Mouse (Mus musculus) myocyte (in vitro differentiated cells): ENCODE measurements around the gene Glyr1.

ENCODE experiments used
- E2F4 ChIP-seq: IDR thresholded peaks from one replicate; pipeline ENCODE4 v1.6.1; 2011; ENCODE audit warnings: mild to moderate bottlenecking, control low read depth, moderate library complexity; ENCODE audit not compliant: insufficient read depth
- MAX ChIP-seq: IDR thresholded peaks from one replicate; pipeline ENCODE4 v1.6.1; 2011; ENCODE audit warnings: low read depth, mild to moderate bottlenecking, control low read depth
- MYOD1 ChIP-seq, 3 experiments: IDR thresholded peaks; one replicate each; pipeline ENCODE4 v1.6.1; 2011; ENCODE audit warnings: control low read depth in 2 of 3, low read depth in 2 of 3, mild to moderate bottlenecking in 2 of 3, moderate library complexity in 1 of 3; ENCODE audit not compliant: insufficient read length in 2 of 3, control insufficient read depth in 1 of 3
- POLR2A ChIP-seq: IDR thresholded peaks from one replicate; pipeline ENCODE4 v1.6.1; 2011; ENCODE audit warnings: low read depth, mild to moderate bottlenecking, control low read depth, moderate library complexity; ENCODE audit not compliant: insufficient read length
- POLR2AphosphoS2 ChIP-seq: IDR thresholded peaks from one replicate; pipeline ENCODE4 v1.6.1; 2011; ENCODE audit warnings: low read depth, control low read depth; ENCODE audit not compliant: insufficient read length
- TCF12 ChIP-seq: IDR thresholded peaks from one replicate; pipeline ENCODE4 v1.6.1; 2011; ENCODE audit warnings: mild to moderate bottlenecking, control low read depth; ENCODE audit not compliant: poor library complexity, insufficient read depth, severe bottlenecking
- TCF3 ChIP-seq: IDR thresholded peaks from one replicate; pipeline ENCODE4 v1.6.1; 2011; ENCODE audit warnings: low read depth, control low read depth; ENCODE audit not compliant: insufficient read length

DNA sequence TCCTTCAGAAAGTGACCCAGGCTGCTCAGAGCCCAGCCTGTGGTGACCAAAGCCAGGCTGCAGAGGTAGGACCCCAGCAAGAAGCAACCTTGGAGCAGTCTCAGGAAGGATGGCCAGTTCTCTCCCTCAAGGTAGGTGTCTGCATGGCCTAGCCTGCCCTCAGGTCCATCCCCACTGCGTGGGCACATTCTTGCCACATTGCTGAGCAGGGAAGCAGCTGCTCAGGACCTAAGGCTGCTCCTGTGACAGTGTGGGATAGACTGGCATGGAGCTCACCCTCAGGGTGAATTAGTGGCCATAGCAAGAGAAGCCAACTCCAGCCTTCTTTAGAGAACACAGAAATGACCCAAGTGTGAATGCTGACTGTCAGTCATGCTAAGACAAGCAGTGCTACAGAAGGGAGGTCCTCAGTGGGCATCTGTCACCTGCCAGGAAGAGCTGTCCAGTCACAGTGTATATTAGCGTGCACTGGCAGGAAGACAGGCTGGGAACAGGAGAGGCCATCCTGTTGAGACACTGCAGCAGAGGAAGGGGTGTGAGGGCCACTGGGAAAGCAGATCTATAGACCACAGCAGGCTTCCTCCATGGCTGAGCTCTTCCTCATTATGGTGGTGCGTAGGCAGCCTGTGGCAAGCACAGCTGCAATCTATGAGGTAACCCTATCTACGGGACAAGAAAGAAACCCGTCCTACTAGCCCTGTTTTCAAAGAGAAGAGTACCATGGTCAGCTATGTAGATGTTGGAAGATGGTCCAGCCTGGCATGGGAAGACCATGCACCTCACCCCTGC is 80.4 kb downstream of the Glyr1 start:
- TF ChIP-seq POLR2A (no peak), MAX (no peak), E2F4 (no peak), TCF3 (no peak), TCF12 (no peak), POLR2AphosphoS2 (no peak), MYOD1 (IDR thresholded peaks at IDR 0.05; ENCODE audit: control insufficient read depth in 1 of 3, insufficient read length in 2 of 3, low read depth in 2 of 3) (peak in 2 of 3 experiments; percentile 61 to 82)
